Mouse (Mus musculus): ENCODE data around the gene Abca6.

- TF ChIP-seq CTCF (IDR thresholded peaks at IDR 0.05) (no peak), POLR2A (IDR thresholded peaks at IDR 0.05; ENCODE audit: insufficient read depth, low read depth, low read length) (no peak)
These were observed 32.7 kb upstream of the Abca6 start for GRCm38 (mm10) chr11:110284185-110284787.

Data from heart, adult 2 months (tissue).